Mouse (Mus musculus): ENCODE measurements at regions not wholly inside any gene's neighbourhood (a gene's known extent, or its start where the extent isn't known, plus 50 kb on each side); places are given as distances from the start of the nearest gene placed in this dataset.

DNA sequence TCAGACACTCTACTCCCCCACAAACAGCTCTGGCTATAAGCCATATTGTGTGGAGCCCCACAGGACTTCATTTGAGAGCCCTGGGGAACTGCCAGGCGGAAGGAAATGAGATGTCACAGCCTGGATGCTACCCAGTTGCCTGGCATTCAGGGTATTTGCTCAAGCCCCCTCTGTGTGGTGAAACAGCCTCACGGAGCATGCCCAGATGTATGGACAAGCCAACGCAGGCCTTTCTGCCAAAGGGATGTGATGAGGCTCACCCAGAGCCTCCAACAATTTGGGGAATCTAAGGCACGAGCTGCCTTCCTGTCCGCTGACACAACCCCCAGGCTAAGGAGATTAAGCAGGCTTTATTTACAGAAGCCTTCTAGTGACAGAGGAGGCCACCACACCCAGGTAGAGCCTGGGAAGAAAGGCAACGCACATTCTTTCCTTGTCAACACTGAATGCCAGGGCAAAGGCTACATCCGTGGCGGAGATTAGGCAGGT, 70.9 kb upstream of the Parp11 start:
- Histone ChIP-seq H3K4me1 (ENCODE audit: control insufficient read depth, insufficient read depth, insufficient read length, low read length) (peaks cover 13% of the 10 kb centered on the region; the same call in 1 of the 2 replicates), H3K27ac (ENCODE audit: insufficient read depth, low read depth, low read length) (0 out of 2 replicates have a peak overlapping the region, but pooled peaks have one; percentile 5), H3K4me3 (ENCODE audit: low read depth, low read length) (no peak overlapping the region), H3K27me3 (ENCODE audit: control insufficient read depth, insufficient read depth, low read length) (no peaks in the 10 kb centered on the region), H3K36me3 (ENCODE audit: control insufficient read depth, insufficient read depth, low read length) (no peaks in the 10 kb centered on the region)
- 28% methylated on average over 8 of the region's 8 CpGs for WGBS
- no peak for TF ChIP-seq CTCF (IDR thresholded peaks at IDR 0.05; ENCODE audit: extremely low read depth, insufficient read length, insufficient replicate concordance, low read depth, low read length)
- TF ChIP-seq POLR2A (IDR thresholded peaks at IDR 0.05; ENCODE audit: low read depth, low read length) = no peak

DNA sequence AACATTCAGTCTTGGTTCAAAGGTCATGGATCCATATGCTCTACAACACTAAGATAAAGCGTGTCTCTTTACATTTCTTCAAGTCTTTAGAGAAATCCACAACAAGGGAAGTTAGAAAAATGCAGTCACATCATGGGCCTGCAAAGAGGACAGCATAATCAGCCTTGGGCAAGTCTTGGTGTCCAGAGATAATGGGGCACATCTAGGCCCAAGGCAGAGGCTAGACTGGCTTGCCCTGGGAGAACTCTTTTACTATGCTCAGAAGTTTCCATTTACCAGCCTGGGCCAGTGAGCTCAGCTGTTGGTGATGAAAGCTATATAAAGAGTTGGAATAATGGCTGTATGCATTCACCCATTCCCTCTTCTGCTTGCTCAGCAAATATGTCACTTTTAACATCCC, 67.9 kb upstream of the Parp11 start:
- H3K36me3 ChIP-seq (ENCODE audit: control insufficient read depth, insufficient read depth, low read length) = no peaks in the 10 kb centered on the region
- WGBS = 92% methylated on average over 1 of the region's 1 CpGs
- no peaks in the 10 kb centered on the region for H3K27me3 ChIP-seq (ENCODE audit: control insufficient read depth, insufficient read depth, low read length)
- no peak overlapping the region for H3K4me3 ChIP-seq (ENCODE audit: low read depth, low read length)
- H3K27ac ChIP-seq (ENCODE audit: insufficient read depth, low read depth, low read length) = no peak overlapping the region
- H3K4me1 ChIP-seq (ENCODE audit: control insufficient read depth, insufficient read depth, insufficient read length, low read length) = peaks cover 25% of the 10 kb centered on the region; the same call in 1 of the 2 replicates
- no peak for TF ChIP-seq CTCF (IDR thresholded peaks at IDR 0.05; ENCODE audit: extremely low read depth, insufficient read length, insufficient replicate concordance, low read depth, low read length)
- TF ChIP-seq POLR2A (IDR thresholded peaks at IDR 0.05; ENCODE audit: low read depth, low read length) = no peak

DNA sequence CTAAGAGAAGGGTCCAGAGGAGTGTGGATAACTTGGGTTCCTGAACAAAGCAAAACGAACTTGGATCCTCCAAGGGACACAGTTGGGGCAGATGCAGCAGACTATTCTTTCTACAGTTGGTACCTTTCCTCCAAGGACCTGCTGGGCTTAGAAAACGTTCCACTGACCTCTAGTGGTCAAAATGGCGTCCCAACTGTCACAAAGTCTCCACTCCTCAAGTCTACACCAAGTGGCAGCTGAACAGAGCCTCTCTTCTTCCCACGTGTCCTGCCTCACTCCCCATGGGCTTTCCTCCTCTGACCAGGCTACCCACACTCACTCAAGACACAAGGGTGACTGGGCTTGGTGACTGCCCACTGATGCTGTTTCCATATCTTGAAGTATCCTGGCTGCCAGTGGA, 67.1 kb upstream of the Parp11 start:
- peaks cover 24% of the 10 kb centered on the region; the same call in 1 of the 2 replicates for H3K4me1 ChIP-seq (ENCODE audit: control insufficient read depth, insufficient read depth, insufficient read length, low read length)
- no peaks in the 10 kb centered on the region for H3K27me3 ChIP-seq (ENCODE audit: control insufficient read depth, insufficient read depth, low read length)
- no peak overlapping the region for H3K27ac ChIP-seq (ENCODE audit: insufficient read depth, low read depth, low read length)
- 8% methylated on average over 4 of the region's 4 CpGs for WGBS
- no peak for TF ChIP-seq POLR2A (IDR thresholded peaks at IDR 0.05; ENCODE audit: low read depth, low read length)
- TF ChIP-seq CTCF (IDR thresholded peaks at IDR 0.05; ENCODE audit: extremely low read depth, insufficient read length, insufficient replicate concordance, low read depth, low read length) = peak; percentile 58; the same call in 1 of the 2 replicates
- H3K4me3 ChIP-seq (ENCODE audit: low read depth, low read length) = no peak overlapping the region
- no peaks in the 10 kb centered on the region for H3K36me3 ChIP-seq (ENCODE audit: control insufficient read depth, insufficient read depth, low read length)

DNA sequence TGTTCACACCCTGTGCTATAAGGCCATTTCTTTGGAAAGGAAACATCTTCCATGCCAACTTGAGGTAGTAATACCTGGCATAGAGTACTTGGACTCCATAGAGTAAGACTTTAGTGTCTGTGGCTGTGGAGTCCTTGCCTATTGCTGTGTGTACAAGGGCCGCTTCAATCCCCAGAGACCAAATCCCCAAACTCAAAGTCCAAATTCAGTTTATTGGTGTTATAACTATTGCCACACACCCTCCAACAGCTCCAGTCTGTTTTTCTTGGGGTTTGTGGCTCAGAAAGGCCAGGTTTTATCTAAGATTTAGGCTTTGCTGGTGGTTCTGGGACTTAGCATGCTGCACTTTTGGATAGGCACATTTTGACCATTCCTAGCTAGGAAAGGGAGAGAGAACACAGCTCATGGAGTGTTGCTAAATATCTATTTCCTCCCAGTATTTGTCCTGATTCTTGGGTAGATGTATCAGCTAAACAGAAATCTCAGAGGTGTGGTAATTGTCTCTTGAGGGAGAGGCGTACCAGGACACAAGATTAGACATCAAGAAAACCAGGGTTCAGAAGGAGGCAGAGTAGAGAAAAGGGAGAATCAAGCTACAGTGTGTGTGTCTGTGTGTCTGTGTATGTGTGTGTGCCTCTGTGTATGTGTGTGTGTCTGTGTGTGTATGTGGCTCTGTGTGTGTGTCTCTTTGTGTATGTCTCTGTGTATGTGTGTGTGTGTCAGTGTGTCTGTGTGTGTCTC, 65.3 kb upstream of the Parp11 start:
- WGBS = 30% methylated on average over 2 of the region's 2 CpGs
- H3K27me3 ChIP-seq (ENCODE audit: control insufficient read depth, insufficient read depth, low read length) = no peaks in the 10 kb centered on the region
- peaks cover 14% of the 10 kb centered on the region; the same call in 1 of the 2 replicates for H3K4me1 ChIP-seq (ENCODE audit: control insufficient read depth, insufficient read depth, insufficient read length, low read length)
- H3K36me3 ChIP-seq (ENCODE audit: control insufficient read depth, insufficient read depth, low read length) = no peaks in the 10 kb centered on the region
- H3K4me3 ChIP-seq (ENCODE audit: low read depth, low read length) = no peak overlapping the region
- TF ChIP-seq CTCF (IDR thresholded peaks at IDR 0.05; ENCODE audit: extremely low read depth, insufficient read length, insufficient replicate concordance, low read depth, low read length) (no peak), POLR2A (IDR thresholded peaks at IDR 0.05; ENCODE audit: low read depth, low read length) (no peak)
- peak overlapping the region; percentile 95 for H3K27ac ChIP-seq (ENCODE audit: insufficient read depth, low read depth, low read length)

DNA sequence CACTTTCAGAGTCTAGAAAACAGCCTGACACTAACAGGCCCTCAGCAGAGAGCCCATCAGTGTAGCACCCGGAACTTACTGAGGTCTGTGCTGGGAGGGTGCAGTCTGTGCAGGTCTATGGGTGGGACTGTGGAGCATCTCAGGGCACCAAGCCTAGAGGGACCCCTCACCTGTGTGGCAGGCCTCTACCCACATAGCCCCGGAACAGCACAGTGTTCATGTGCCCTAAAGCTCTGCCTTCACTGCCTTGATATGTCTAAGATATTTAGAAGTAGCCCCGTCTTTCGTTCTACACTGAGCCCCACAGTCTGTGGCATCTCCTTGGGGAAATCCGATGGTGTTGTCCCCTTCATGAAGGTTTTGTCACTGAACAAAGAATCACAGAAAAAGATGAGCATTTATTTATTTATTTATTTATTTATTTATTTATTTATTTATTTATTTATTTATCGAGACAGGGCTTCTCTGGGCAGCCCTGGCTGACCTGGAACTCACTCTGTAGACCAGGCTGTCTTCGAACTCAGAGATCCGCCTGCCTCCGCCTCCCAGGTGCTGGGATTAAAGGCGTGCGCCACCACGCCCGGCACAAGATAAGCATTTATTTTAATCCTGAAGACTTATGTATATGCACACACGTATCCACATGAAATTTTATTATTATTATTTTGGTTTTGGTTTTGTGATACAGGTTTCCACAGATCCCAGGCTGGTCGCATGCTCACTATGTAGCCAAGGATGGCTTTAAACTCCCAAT, 55.2 kb upstream of the Parp11 start:
- no peak overlapping the region for H3K27ac ChIP-seq (ENCODE audit: insufficient read depth, low read depth, low read length)
- 92% methylated on average over 15 of the region's 15 CpGs for WGBS
- no peaks in the 10 kb centered on the region for H3K27me3 ChIP-seq (ENCODE audit: control insufficient read depth, insufficient read depth, low read length)
- no peaks in the 10 kb centered on the region for H3K4me1 ChIP-seq (ENCODE audit: control insufficient read depth, insufficient read depth, insufficient read length, low read length)
- H3K4me3 ChIP-seq (ENCODE audit: low read depth, low read length) = no peak overlapping the region
- no peak for TF ChIP-seq CTCF (IDR thresholded peaks at IDR 0.05; ENCODE audit: extremely low read depth, insufficient read length, insufficient replicate concordance, low read depth, low read length)
- TF ChIP-seq POLR2A (IDR thresholded peaks at IDR 0.05; ENCODE audit: low read depth, low read length) = no peak
- no peaks in the 10 kb centered on the region for H3K36me3 ChIP-seq (ENCODE audit: control insufficient read depth, insufficient read depth, low read length)

DNA sequence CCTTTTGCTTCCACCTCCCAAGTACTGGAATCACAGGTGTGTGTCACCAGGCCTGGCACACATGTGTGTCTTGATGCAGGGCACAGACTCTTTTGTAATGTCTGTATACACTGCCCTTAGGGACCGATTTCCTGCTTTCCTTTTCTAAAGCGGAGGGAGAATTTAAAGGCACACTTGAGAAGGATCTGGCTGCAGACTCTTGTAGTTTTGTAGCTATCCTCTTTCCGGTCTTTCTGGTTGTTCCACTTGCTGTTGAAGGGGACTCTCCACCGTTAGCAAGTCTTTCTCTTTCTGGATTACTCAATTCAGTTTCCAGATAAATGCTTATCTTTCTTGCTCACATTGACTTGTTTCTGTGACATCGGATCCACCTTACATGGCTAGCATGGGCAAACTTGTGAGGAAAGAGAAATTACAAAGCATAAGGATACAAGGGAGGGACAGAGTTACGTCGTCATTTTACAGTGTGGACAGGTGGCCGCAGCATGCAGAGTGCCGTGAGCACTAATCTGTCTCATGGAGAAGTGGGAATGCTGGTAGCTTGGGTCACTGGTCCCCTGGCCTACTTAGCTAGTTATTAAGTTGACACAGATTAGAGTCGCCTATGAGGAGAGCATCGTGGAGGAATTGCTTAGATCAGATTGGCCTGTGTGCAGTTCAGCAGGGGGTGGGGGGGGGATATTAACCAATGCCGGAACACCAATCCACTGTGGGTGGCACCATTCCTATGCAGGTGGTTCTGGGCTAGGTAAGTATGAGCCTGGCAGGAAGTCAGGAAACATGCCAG, 54.4 kb upstream of the Parp11 start:
- no peaks in the 10 kb centered on the region for H3K4me1 ChIP-seq (ENCODE audit: control insufficient read depth, insufficient read depth, insufficient read length, low read length)
- no peaks in the 10 kb centered on the region for H3K36me3 ChIP-seq (ENCODE audit: control insufficient read depth, insufficient read depth, low read length)
- no peak overlapping the region for H3K27ac ChIP-seq (ENCODE audit: insufficient read depth, low read depth, low read length)
- TF ChIP-seq POLR2A (IDR thresholded peaks at IDR 0.05; ENCODE audit: low read depth, low read length) (no peak), CTCF (IDR thresholded peaks at IDR 0.05; ENCODE audit: extremely low read depth, insufficient read length, insufficient replicate concordance, low read depth, low read length) (no peak)
- no peak overlapping the region for H3K4me3 ChIP-seq (ENCODE audit: low read depth, low read length)
- H3K27me3 ChIP-seq (ENCODE audit: control insufficient read depth, insufficient read depth, low read length) = no peaks in the 10 kb centered on the region
- WGBS = 79% methylated on average over 12 of the region's 12 CpGs

Data from small intestine, adult 2 months (tissue).